In genomic region chr1:122212484-122212883, GRCm38 (mm10) we compare ENCODE assay signal across 9 mouse cellular contexts.
DNase-seq lines count a peak whose midpoint lies in the region; ATAC-seq and TF ChIP-seq lines count a peak whose summit lies in the region.
"Had no signal": no experiment of that assay in that cellular context is flagged by ENCODE, and none has a peak within 500 bp of the region (broad histone marks: within the 10 kb centered on the region; RNA-seq: fewer than 3 reads in every experiment).

No protein-coding gene starts in this region.

- peak; percentile 65 for DNase-seq in hindbrain, embryonic 14.5 days (ENCODE audit: low spot score)
- DNase-seq in hindbrain, embryonic 10.5 days (ENCODE audit: low spot score) = no peak
- peak; percentile 6 for DNase-seq in NIH3T3 (ENCODE audit: low read depth)
- peak; percentile 84 for DNase-seq in forebrain, postnatal 0 days
- DNase-seq in yolk sac, embryonic 10.5 days (ENCODE audit: low spot score) = no peak

- 56% methylated on average over 2 of the region's 2 CpGs for WGBS in hindbrain, embryonic 14.5 days
- WGBS in hindbrain, embryonic 10.5 days = 74% methylated on average over 2 of the region's 2 CpGs
- WGBS in forebrain, postnatal 0 days = 35% methylated on average over 2 of the region's 2 CpGs
- WGBS in limb, embryonic 15.5 days = 20% methylated on average over 2 of the region's 2 CpGs
- WGBS in stomach, embryonic 14.5 days = 33% methylated on average over 2 of the region's 2 CpGs

- ATAC-seq in hindbrain, embryonic 14.5 days (ENCODE audit: low FRiP score) = peak; percentile 65
- peak; percentile 93 for ATAC-seq in forebrain, postnatal 0 days
- peak; percentile 77 for ATAC-seq in limb, embryonic 15.5 days (ENCODE audit: insufficient number of reproducible peaks, low FRiP score, low TSS enrichment, low read depth)
- peak; percentile 82 for ATAC-seq in stomach, embryonic 14.5 days (ENCODE audit: insufficient number of reproducible peaks, insufficient read depth, low FRiP score, low read depth)
- ATAC-seq in CD4-positive, CD25-positive, alpha-beta regulatory T cell, adult 4 months = no peak

- H3K27ac ChIP-seq in hindbrain, embryonic 14.5 days = no peak overlapping the region
- no peak overlapping the region for H3K27ac ChIP-seq in hindbrain, embryonic 10.5 days
- H3K27ac ChIP-seq in forebrain, postnatal 0 days (ENCODE audit: low read depth, low read length) = no peak overlapping the region
- no peak overlapping the region for H3K27ac ChIP-seq in limb, embryonic 15.5 days
- no peak overlapping the region for H3K27ac ChIP-seq in stomach, embryonic 14.5 days (ENCODE audit: low read length)
- H3K27ac ChIP-seq: liver, embryonic 15.5 days had no signal

- H3K4me1 ChIP-seq in hindbrain, embryonic 14.5 days (replicated peaks; ENCODE audit: control insufficient read depth, insufficient read depth, low read length) = no peaks in the 10 kb centered on the region
- H3K4me1 ChIP-seq in hindbrain, embryonic 10.5 days (replicated peaks) = no peaks in the 10 kb centered on the region
- H3K4me1 ChIP-seq in forebrain, postnatal 0 days (ENCODE audit: insufficient read depth) = no peaks in the 10 kb centered on the region
- H3K4me1 ChIP-seq in limb, embryonic 15.5 days = 0 out of 2 replicates have a peak, but pooled peaks cover 3% of the 10 kb centered on the region
- no peaks in the 10 kb centered on the region for H3K4me1 ChIP-seq in stomach, embryonic 14.5 days (ENCODE audit: control insufficient read depth, insufficient read depth, low read length)
- H3K4me1 ChIP-seq: liver, embryonic 15.5 days had no signal

- H3K9me3 ChIP-seq in hindbrain, embryonic 14.5 days (ENCODE audit: control insufficient read depth, low read length) = no peaks in the 10 kb centered on the region
- no peaks in the 10 kb centered on the region for H3K9me3 ChIP-seq in hindbrain, embryonic 10.5 days
- no peaks in the 10 kb centered on the region for H3K9me3 ChIP-seq in forebrain, postnatal 0 days (ENCODE audit: low read length)
- H3K9me3 ChIP-seq in limb, embryonic 15.5 days = no peaks in the 10 kb centered on the region
- no peaks in the 10 kb centered on the region for H3K9me3 ChIP-seq in stomach, embryonic 14.5 days (ENCODE audit: control insufficient read depth, low read depth, low read length)
- H3K9me3 ChIP-seq: liver, embryonic 15.5 days had no signal

- H3K9ac ChIP-seq in hindbrain, embryonic 14.5 days = no peak overlapping the region
- H3K9ac ChIP-seq in forebrain, postnatal 0 days = no peak overlapping the region
- H3K9ac ChIP-seq in limb, embryonic 15.5 days = no peak overlapping the region
- H3K9ac ChIP-seq in stomach, embryonic 14.5 days (replicated peaks; ENCODE audit: low read depth, low read length) = no peak overlapping the region
- H3K9ac ChIP-seq: liver, embryonic 15.5 days had no signal

- no peak for TF ChIP-seq CTCF in forebrain, postnatal 0 days (IDR thresholded peaks at IDR 0.05; ENCODE audit: low read depth)

- no peak overlapping the region for H3K4me2 ChIP-seq in hindbrain, embryonic 14.5 days (replicated peaks)
- no peak overlapping the region for H3K4me2 ChIP-seq in forebrain, postnatal 0 days (ENCODE audit: low read depth)
- no peak overlapping the region for H3K4me2 ChIP-seq in limb, embryonic 15.5 days
- no peak overlapping the region for H3K4me2 ChIP-seq in stomach, embryonic 14.5 days (replicated peaks; ENCODE audit: low read depth, low read length)
- H3K4me2 ChIP-seq: liver, embryonic 15.5 days had no signal

- H3K27me3 ChIP-seq in hindbrain, embryonic 14.5 days (ENCODE audit: control insufficient read depth, insufficient read depth, low read length) = no peaks in the 10 kb centered on the region
- no peaks in the 10 kb centered on the region for H3K27me3 ChIP-seq in hindbrain, embryonic 10.5 days (ENCODE audit: insufficient read depth, poor library complexity, severe bottlenecking)
- H3K27me3 ChIP-seq in forebrain, postnatal 0 days (ENCODE audit: insufficient read depth, low read length) = no peaks in the 10 kb centered on the region
- no peaks in the 10 kb centered on the region for H3K27me3 ChIP-seq in limb, embryonic 15.5 days
- H3K27me3 ChIP-seq in stomach, embryonic 14.5 days (ENCODE audit: control insufficient read depth, insufficient read depth, low read length) = no peaks in the 10 kb centered on the region
- H3K27me3 ChIP-seq: liver, embryonic 15.5 days had no signal

- no peaks in the 10 kb centered on the region for H3K36me3 ChIP-seq in hindbrain, embryonic 14.5 days (replicated peaks; ENCODE audit: control insufficient read depth, insufficient read depth)
- no peaks in the 10 kb centered on the region for H3K36me3 ChIP-seq in hindbrain, embryonic 10.5 days
- no peaks in the 10 kb centered on the region for H3K36me3 ChIP-seq in forebrain, postnatal 0 days (ENCODE audit: insufficient read depth)
- no peaks in the 10 kb centered on the region for H3K36me3 ChIP-seq in limb, embryonic 15.5 days
- no peaks in the 10 kb centered on the region for H3K36me3 ChIP-seq in stomach, embryonic 14.5 days (ENCODE audit: control insufficient read depth, insufficient read depth, low read length)
- H3K36me3 ChIP-seq: liver, embryonic 15.5 days had no signal

- H3K4me3 ChIP-seq in hindbrain, embryonic 14.5 days (replicated peaks; ENCODE audit: low read length) = no peak overlapping the region
- no peak overlapping the region for H3K4me3 ChIP-seq in hindbrain, embryonic 10.5 days
- no peak overlapping the region for H3K4me3 ChIP-seq in forebrain, postnatal 0 days (ENCODE audit: low read depth, low read length)
- no peak overlapping the region for H3K4me3 ChIP-seq in limb, embryonic 15.5 days
- no peak overlapping the region for H3K4me3 ChIP-seq in stomach, embryonic 14.5 days (ENCODE audit: low read depth, low read length)
- H3K4me3 ChIP-seq: liver, embryonic 15.5 days had no signal

Comparison
In these comparisons a context has a peak if more than half of its experiments do, and no peak if none do; other contexts are left out.
1. DNase-seq: peak in hindbrain, embryonic 14.5 days (single experiment), NIH3T3 (single experiment) and forebrain, postnatal 0 days (single experiment); none in hindbrain, embryonic 10.5 days (single experiment) and yolk sac, embryonic 10.5 days (single experiment).